ENCODE assay signal across 28 mouse cellular contexts in genomic region chr17:33874411-33874810, GRCm38 (mm10). TPM values are rescaled to one million over a fixed set of nuclear protein-coding genes. Genes with fewer than 3 reads are reported as not detected.
DNase-seq lines count a peak whose midpoint lies in the region; TF ChIP-seq lines count a peak whose summit lies in the region.
"Had no signal": no experiment of that assay in that cellular context is flagged by ENCODE, and none has a peak within 500 bp of the region (broad histone marks: within the 10 kb centered on the region; RNA-seq: fewer than 3 reads in every experiment).

No protein-coding gene starts in this region.

- H3K27me3 ChIP-seq in cerebellum, adult 2 months (ENCODE audit: control insufficient read depth, insufficient read depth, low read length) = no peaks in the 10 kb centered on the region
- H3K27me3 ChIP-seq: liver, embryonic 15.5 days; midbrain, embryonic 12.5 days had no signal

- peak; percentile 35 to 43 for DNase-seq in cerebellum, adult 2 months
- no peak for DNase-seq in cerebellum, adult 8-10 months
- peak; percentile 6 for DNase-seq in left cerebral cortex, postnatal 4 days
- DNase-seq in left cerebral cortex, postnatal 36 days (ENCODE audit: low spot score in 2 of 2) = no peak
- peak; percentile 10 for DNase-seq in right cerebral cortex, postnatal 4 days
- DNase-seq in right cerebral cortex, postnatal 25 days = no peak
- DNase-seq in thymus, postnatal 14 days = peak; percentile 37
- no peak for DNase-seq in left cerebral cortex, adult 2 months (ENCODE audit: extremely low spot score in 1 of 2, low spot score in 2 of 2)
- DNase-seq: adrenal gland, adult 8-10 months; gastrocnemius, postnatal 10 days; kidney, postnatal 36 days; spleen, adult 18-20 months had no signal

- TF ChIP-seq POLR2A in cerebellum, adult 2 months (IDR thresholded peaks at IDR 0.05; ENCODE audit: borderline replicate concordance, insufficient read depth, low read length) = no peak

- TF ChIP-seq CTCF in cerebellum, adult 2 months (IDR thresholded peaks at IDR 0.05; ENCODE audit: borderline replicate concordance, insufficient read depth, low read depth, low read length) = no peak
- no peak for TF ChIP-seq CTCF in left cerebral cortex, adult 2 months (IDR thresholded peaks at IDR 0.05)

- 86% methylated on average over 11 of the region's 11 CpGs for WGBS in cerebellum, adult 2 months

- intact Hi-C loops in left cerebral cortex, postnatal 4 days (cut with DNase I) = no loop called here
- intact Hi-C loops in left cerebral cortex, postnatal 36 days (cut with DNase I) = no loop called here
- intact Hi-C loops in left cerebral cortex, adult 2 months (cut with DNase I) = no loop called here

- H3K4me1 ChIP-seq in cerebellum, adult 2 months (ENCODE audit: control insufficient read depth, insufficient read depth, low read length) = no peaks in the 10 kb centered on the region
- H3K4me1 ChIP-seq: embryonic facial prominence, embryonic 10.5 days; liver, embryonic 15.5 days; midbrain, embryonic 12.5 days had no signal

- no peak overlapping the region for H3K27ac ChIP-seq in cerebellum, adult 2 months (ENCODE audit: insufficient read depth, low read length)
- H3K27ac ChIP-seq in left cerebral cortex, adult 2 months = no peak overlapping the region
- H3K27ac ChIP-seq: embryonic facial prominence, embryonic 10.5 days; liver, embryonic 15.5 days; macrophage; midbrain, embryonic 12.5 days had no signal

- no peak overlapping the region for H3K4me3 ChIP-seq in cerebellum, adult 2 months (replicated peaks; ENCODE audit: insufficient read depth, low read depth, low read length)
- H3K4me3 ChIP-seq in left cerebral cortex, adult 2 months = no peak overlapping the region
- H3K4me3 ChIP-seq: embryonic facial prominence, embryonic 10.5 days; liver, embryonic 15.5 days; midbrain, embryonic 12.5 days had no signal

RNA-seq across cellular contexts. Expression of gene Gm7029, which starts 0.8 kb away (rescaled TPM):
- polyA plus RNA-seq in cerebellum, adult 2 months (2012; rRNA removed) = not detected in 2 replicates
- total RNA-seq in left cerebral cortex, postnatal 4 days (2021) = not detected
- not detected for total RNA-seq in left cerebral cortex, postnatal 36 days (2021)
- not detected for total RNA-seq in left cerebral cortex, adult 2 months (2021)
- total RNA-seq: adrenal gland, adult 8-10 months; common myeloid progenitor, adult 5-6 weeks; gastrocnemius, postnatal 10 days; heart, adult 18-20 months; hematopoietic stem cell, adult 5-6 weeks; monocyte, adult 5-6 weeks had no signal
- polyA plus RNA-seq: brain, embryonic 14.5 days; embryonic facial prominence, embryonic 10.5 days; forebrain, embryonic 11.5 days; heart, embryonic 16.5 days; hindbrain, embryonic 16.5 days; intestine, embryonic 16.5 days; kidney, embryonic 14.5 days; limb, embryonic 14.5 days; liver, embryonic 15.5 days; macrophage; midbrain, embryonic 12.5 days; neural tube, embryonic 11.5 days had no signal

RNA-seq across cellular contexts. Expression of gene Kifc1, which starts 16.1 kb away (rescaled TPM):
- polyA plus RNA-seq in cerebellum, adult 2 months (2012; rRNA removed) = 2.2 and 2.3 TPM in 2 replicates
- total RNA-seq in left cerebral cortex, postnatal 4 days (2021) = 1 to 10 TPM; 7.7 to 9.4 TPM
- total RNA-seq in left cerebral cortex, postnatal 36 days (2021) = 1 to 10 TPM; 2.4 to 3.1 TPM
- 1 to 10 TPM; 2.2 to 3.1 TPM for total RNA-seq in left cerebral cortex, adult 2 months (2021)

RNA-seq across cellular contexts. Expression of gene Platr17, which starts 30.5 kb away (rescaled TPM):
- polyA plus RNA-seq in cerebellum, adult 2 months (2012; rRNA removed) = 0.48 and 0.65 TPM in 2 replicates
- not detected for total RNA-seq in left cerebral cortex, postnatal 4 days (2021)
- total RNA-seq in left cerebral cortex, postnatal 36 days (2021) = under 1 TPM; 0.70 to 0.96 TPM
- not detected for total RNA-seq in left cerebral cortex, adult 2 months (2021)
- total RNA-seq: adrenal gland, adult 8-10 months; gastrocnemius, postnatal 10 days; heart, adult 18-20 months had no signal
- polyA plus RNA-seq: intestine, embryonic 16.5 days; kidney, embryonic 14.5 days; macrophage; neural tube, embryonic 11.5 days had no signal

RNA-seq across cellular contexts. Expression of gene Cd320, which starts 31.5 kb away (rescaled TPM):
- polyA plus RNA-seq in cerebellum, adult 2 months (2012; rRNA removed) = 34.4 and 34.7 TPM in 2 replicates
- total RNA-seq in left cerebral cortex, postnatal 4 days (2021) = 10 to 100 TPM; 21.6 to 25.4 TPM
- 10 to 100 TPM; 24.8 to 27.5 TPM for total RNA-seq in left cerebral cortex, postnatal 36 days (2021)
- 10 to 100 TPM; 19.8 to 26.8 TPM for total RNA-seq in left cerebral cortex, adult 2 months (2021)

RNA-seq across cellular contexts. Expression of gene Daxx, which starts 34.8 kb away (rescaled TPM):
- 28.6 and 30.4 TPM in 2 replicates for polyA plus RNA-seq in cerebellum, adult 2 months (2012; rRNA removed)
- 10 to 100 TPM; 37.6 to 39.2 TPM for total RNA-seq in left cerebral cortex, postnatal 4 days (2021)
- 10 to 100 TPM; 29.9 to 32.9 TPM for total RNA-seq in left cerebral cortex, postnatal 36 days (2021)
- total RNA-seq in left cerebral cortex, adult 2 months (2021) = 10 to 100 TPM; 25.5 to 27.7 TPM

Comparison
In these comparisons a context has a peak if more than half of its experiments do, and no peak if none do; other contexts are left out.
1. DNase-seq: peak in cerebellum, adult 2 months (2 of 2), left cerebral cortex, postnatal 4 days (single experiment), right cerebral cortex, postnatal 4 days (single experiment) and thymus, postnatal 14 days (single experiment); none in cerebellum, adult 8-10 months (single experiment), left cerebral cortex, postnatal 36 days (0 of 2), right cerebral cortex, postnatal 25 days (single experiment) and left cerebral cortex, adult 2 months (0 of 2).